ENCODE assay signal across 26 mouse cellular contexts in the genomic region with DNA sequence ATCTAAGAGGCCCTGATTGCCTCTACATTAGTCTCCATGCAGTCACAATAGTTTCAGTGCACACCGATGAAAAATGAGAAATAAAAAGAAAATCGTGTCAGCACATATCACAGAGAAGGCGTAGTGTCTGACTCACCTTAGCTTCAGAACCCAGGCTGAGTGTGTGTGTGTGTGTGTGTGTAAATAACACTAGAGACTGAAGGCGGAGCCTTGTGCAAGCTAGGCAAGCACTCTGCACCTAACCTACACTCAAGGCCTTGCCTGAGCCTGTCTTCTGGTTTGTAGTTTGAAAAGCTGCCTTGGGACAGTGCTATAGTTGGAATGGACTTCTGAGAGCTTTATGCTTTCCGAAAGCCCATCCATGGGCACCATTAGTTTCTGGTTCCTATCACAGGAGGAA.
"Had no signal": no experiment of that assay in that cellular context is flagged by ENCODE, and none has a peak within 500 bp of the region (broad histone marks: within the 10 kb centered on the region; RNA-seq: fewer than 3 reads in every experiment).

No protein-coding gene starts in this region.

- H3K4me1 ChIP-seq: heart, embryonic 15.5 days had no signal

- H3K36me3 ChIP-seq: heart, embryonic 15.5 days; hindbrain, embryonic 13.5 days; hindbrain, embryonic 15.5 days; limb, embryonic 12.5 days had no signal

- H3K9me3 ChIP-seq: heart, embryonic 13.5 days; heart, embryonic 15.5 days; hindbrain, embryonic 13.5 days; hindbrain, embryonic 15.5 days; kidney, embryonic 15.5 days; limb, embryonic 10.5 days; limb, embryonic 12.5 days had no signal

- ATAC-seq: forebrain, embryonic 16.5 days; hindbrain, postnatal 0 days; intestine, embryonic 16.5 days had no signal

- H3K27ac ChIP-seq: gastrocnemius, adult 2 months; heart, embryonic 13.5 days; heart, embryonic 15.5 days; hindbrain, embryonic 13.5 days; hindbrain, embryonic 15.5 days; hindbrain, postnatal 0 days; kidney, embryonic 15.5 days; kidney, postnatal 0 days; left cerebral cortex, adult 2 months; limb, embryonic 10.5 days; limb, embryonic 12.5 days had no signal

- H3K27me3 ChIP-seq: heart, embryonic 13.5 days; heart, embryonic 15.5 days; hindbrain, embryonic 13.5 days; kidney, embryonic 15.5 days; limb, embryonic 12.5 days had no signal

- H3K4me3 ChIP-seq: gastrocnemius, adult 2 months; heart, embryonic 13.5 days; heart, embryonic 15.5 days; hindbrain, embryonic 13.5 days; hindbrain, embryonic 15.5 days; kidney, embryonic 15.5 days; left cerebral cortex, adult 2 months; limb, embryonic 10.5 days; limb, embryonic 12.5 days had no signal

- H3K4me2 ChIP-seq: heart, embryonic 11.5 days; heart, embryonic 13.5 days; heart, embryonic 15.5 days; hindbrain, embryonic 13.5 days; hindbrain, embryonic 15.5 days; kidney, embryonic 15.5 days; limb, embryonic 12.5 days had no signal

- DNase-seq: gastrocnemius, adult 2 months; gastrocnemius, postnatal 10 days; gastrocnemius, postnatal 25 days; heart, adult 18-20 months; heart, postnatal 14 days; heart, postnatal 36 days; kidney, adult 11 months; kidney, adult 2 months; kidney, adult 9 months; kidney, postnatal 14 days; kidney, postnatal 36 days; layer of hippocampus, adult 9-11 months; layer of hippocampus, postnatal 36 days had no signal

- H3K9ac ChIP-seq: heart, embryonic 13.5 days; heart, embryonic 15.5 days; hindbrain, embryonic 13.5 days; hindbrain, embryonic 15.5 days; kidney, embryonic 15.5 days; limb, embryonic 12.5 days had no signal
